Mouse (Mus musculus): ENCODE data around the gene Pyy.

DNA sequence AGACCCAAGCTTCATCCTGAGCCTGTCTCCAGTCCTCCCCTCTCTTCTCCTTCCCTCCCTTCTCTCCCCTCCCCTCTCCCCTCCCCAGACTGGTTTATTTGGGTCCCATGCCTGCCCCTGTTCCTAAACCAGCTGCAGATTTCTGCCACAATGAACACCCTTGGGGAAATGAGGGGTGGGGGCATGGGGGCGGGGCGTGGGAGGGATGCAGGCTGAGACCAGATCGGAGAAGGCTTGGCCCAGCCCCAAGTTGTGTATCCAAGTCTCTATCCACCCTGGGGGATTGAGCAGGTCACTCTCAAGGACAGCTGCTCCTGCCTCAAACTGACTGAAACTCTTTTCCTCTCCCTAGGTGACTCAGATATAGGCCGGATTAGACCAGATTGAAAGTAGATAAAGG lies 26.9 kb upstream of the Pyy start:
- TF ChIP-seq POLR2A (IDR thresholded peaks at IDR 0.05; ENCODE audit: low read depth, low read length) (no peak), CTCF (IDR thresholded peaks at IDR 0.05; ENCODE audit: borderline replicate concordance, insufficient read depth, low read length) (no peak)
